Mouse (Mus musculus): ENCODE measurements around the gene Tat.

DNA sequence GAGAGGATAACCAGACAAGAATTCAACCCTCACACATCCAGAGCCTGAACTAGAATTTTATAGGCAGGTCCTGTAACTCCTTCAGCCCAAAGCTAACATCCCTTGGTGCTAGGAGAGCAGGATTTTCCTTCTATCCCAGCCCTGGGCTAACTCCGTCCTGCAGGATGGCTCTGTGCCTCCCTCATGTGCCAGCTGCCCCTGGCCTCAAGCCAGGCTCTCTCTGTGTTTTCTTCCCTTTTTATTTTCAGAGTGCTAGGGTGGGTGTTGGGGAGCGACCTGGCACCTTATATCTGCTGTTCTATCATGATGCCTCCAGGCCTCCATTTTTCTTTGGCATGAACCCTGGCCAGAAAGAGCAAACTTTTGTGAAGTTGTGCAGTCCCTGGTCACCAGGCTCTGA is 45.9 kb downstream of the Tat start:
- TF ChIP-seq EP300 (IDR thresholded peaks at IDR 0.05; ENCODE audit: low read depth) (no peak), CTCF (IDR thresholded peaks at IDR 0.05; ENCODE audit: low read depth) (no peak)

Data from liver, postnatal 0 days (tissue).